In the genomic region with DNA sequence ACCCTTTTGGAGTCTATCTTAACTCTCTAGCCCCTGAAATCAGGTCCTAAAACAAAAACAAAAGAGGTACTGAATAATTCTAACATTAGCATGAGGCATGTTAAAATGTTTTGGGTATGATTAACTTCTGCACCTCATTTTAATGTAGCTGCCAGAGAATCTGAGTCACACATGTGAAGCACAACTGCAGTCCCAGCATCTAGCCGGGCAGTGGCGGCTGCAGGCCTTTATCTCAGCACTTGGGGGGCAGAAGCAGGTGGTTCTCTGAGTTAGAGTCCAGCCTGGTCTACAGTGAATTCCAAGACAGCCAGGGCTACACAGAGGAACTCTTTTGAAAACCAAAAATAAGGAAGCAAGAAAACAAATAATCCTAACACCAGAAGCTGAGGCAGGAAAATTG, we compare ENCODE assay signal across 16 mouse cellular contexts.
"Had no signal": no experiment of that assay in that cellular context is flagged by ENCODE, and none has a peak within 500 bp of the region (broad histone marks: within the 10 kb centered on the region; RNA-seq: fewer than 3 reads in every experiment).

No protein-coding gene starts in this region.

- H3K4me3 ChIP-seq: layer of hippocampus, adult 2 months; limb, embryonic 13.5 days; liver, embryonic 15.5 days; midbrain, embryonic 10.5 days; neural tube, embryonic 12.5 days; stomach, embryonic 15.5 days had no signal

- DNase-seq: kidney, adult 9 months; kidney, postnatal 4 days; left cerebral cortex, postnatal 4 days; lung, adult 2 months; lung, postnatal 36 days; midbrain, embryonic 14.5 days; right cerebral cortex, postnatal 4 days; spleen, adult 18-20 months; thymus, postnatal 4 days had no signal

- H3K27me3 ChIP-seq: limb, embryonic 13.5 days; liver, embryonic 15.5 days; neural tube, embryonic 12.5 days; stomach, embryonic 15.5 days had no signal

- H3K4me2 ChIP-seq: limb, embryonic 13.5 days; liver, embryonic 11.5 days; liver, embryonic 15.5 days; neural tube, embryonic 12.5 days; stomach, embryonic 15.5 days had no signal

- H3K36me3 ChIP-seq: neural tube, embryonic 12.5 days; stomach, embryonic 15.5 days had no signal
